Mouse (Mus musculus): ENCODE data around the gene Phactr1.

- no peak for TF ChIP-seq TAL1 (IDR thresholded peaks at IDR 0.05; ENCODE audit: low read length)
- no peak for TF ChIP-seq GATA1 (IDR thresholded peaks at IDR 0.05; ENCODE audit: low read length)
Observed at GRCm38 (mm10) chr13:42822545-42822944, 142.1 kb downstream of the Phactr1 start.

Measured in erythroblast, embryonic 14.5 days (primary cell).